Mouse (Mus musculus): ENCODE measurements around the gene Olr1.

GRCm38 (mm10) chr6:129535723-129536122, 28.8 kb upstream of the Olr1 start:
- no peak for TF ChIP-seq POLR2A (IDR thresholded peaks at IDR 0.05; ENCODE audit: low read depth, low read length)
- no peak for TF ChIP-seq CTCF (IDR thresholded peaks at IDR 0.05; ENCODE audit: extremely low read depth, insufficient read depth, insufficient read length, insufficient replicate concordance)

All from spleen, adult 2 months (tissue).